Mouse (Mus musculus) E14TG2a.4 (cell line): Measurements from ENCODE around the gene Nkiras1.
"Not testable (repeated sequence)": the region's sequence is repeated elsewhere in the genome, so short reads cannot be mapped to it uniquely, and the experiment has no call there.

Source experiments
- CTCF ChIP-seq: conservative IDR thresholded peaks from 2 replicates; pipeline ENCODE4 v1.5.1; 2014; ENCODE audit warnings: low read length
- NANOG ChIP-seq: IDR thresholded peaks from 2 replicates; pipeline ENCODE4 v1.6.1; 2014; ENCODE audit warnings: borderline replicate concordance, low read length, mixed read lengths

- TF ChIP-seq CTCF, NANOG: not testable (repeated sequence)
Measured at GRCm38 (mm10) chr14:18236496-18237235, 34.3 kb upstream of the Nkiras1 start.
